Mouse (Mus musculus): ENCODE measurements around the gene Tanc2.

- TF ChIP-seq GATA1 (IDR thresholded peaks at IDR 0.05; ENCODE audit: borderline replicate concordance, low read length) = no peak
- no peak for TF ChIP-seq FLI1 (IDR thresholded peaks at IDR 0.05; ENCODE audit: low read length)
These were observed 2.1 kb downstream of the Tanc2 start for GRCm38 (mm10) chr11:105591905-105592304.

All from megakaryocyte, embryonic 14.5 days (primary cell).